Mouse (Mus musculus) spleen, embryonic (tissue): ENCODE data around the gene Cacna2d2.

Experiments used
- CTCF ChIA-PET: fragments of 350-600 bp; sonication (Branson Sonifier 250); formaldehyde crosslinking; loops from one replicate; lab custom pipeline; 2022; lab: Charles Lee

Cacna2d2 gene

GRCm38 (mm10) chr9:107494238-107494637 lies 94.8 kb downstream of the Cacna2d2 start:
- CTCF ChIA-PET: no interaction called here

GRCm38 (mm10) chr9:107496359-107496758 lies 96.9 kb downstream of the Cacna2d2 start:
- CTCF ChIA-PET: no interaction called here

- CTCF ChIA-PET: interaction anchor here (0.9 kb wide), 1 partner anchor 30 kb away, joined by 3 read pairs; no protein-coding TSS in a partner anchor
Measured at GRCm38 (mm10) chr9:107500708-107501286, 101.4 kb downstream of the Cacna2d2 start.

GRCm38 (mm10) chr9:107502131-107502846 lies 102.9 kb downstream of the Cacna2d2 start:
- CTCF ChIA-PET: no interaction called here

- CTCF ChIA-PET: no interaction called here
Measured at GRCm38 (mm10) chr9:107504662-107505537, 105.5 kb downstream of the Cacna2d2 start.

- CTCF ChIA-PET: no interaction called here
Measured at GRCm38 (mm10) chr9:107508266-107508665, 108.9 kb downstream of the Cacna2d2 start.

- CTCF ChIA-PET: no interaction called here
Measured at GRCm38 (mm10) chr9:107510384-107511100, 111.1 kb downstream of the Cacna2d2 start.

- CTCF ChIA-PET: interaction anchor here (0.7 kb wide), 1 partner anchor 1271 kb away, joined by 4 read pairs; no protein-coding TSS in a partner anchor
Measured at GRCm38 (mm10) chr9:107511436-107511835, 112.0 kb downstream of the Cacna2d2 start.

- CTCF ChIA-PET: no interaction called here
Measured at GRCm38 (mm10) chr9:107512326-107512725, 112.9 kb downstream of the Cacna2d2 start.

GRCm38 (mm10) chr9:107514303-107514955 lies 115.0 kb downstream of the Cacna2d2 start:
- CTCF ChIA-PET: no interaction called here

- CTCF ChIA-PET: interaction anchor here (0.7 kb wide), 1 partner anchor 152 kb away, joined by 5 read pairs; no protein-coding TSS in a partner anchor
Measured at GRCm38 (mm10) chr9:107520331-107520730, 120.9 kb downstream of the Cacna2d2 start.

GRCm38 (mm10) chr9:107521190-107521589 lies 121.8 kb downstream of the Cacna2d2 start:
- CTCF ChIA-PET: interaction anchor here (0.7 kb wide), 1 partner anchor 153 kb away, joined by 5 read pairs; no protein-coding TSS in a partner anchor

GRCm38 (mm10) chr9:107521711-107522399 lies 122.4 kb downstream of the Cacna2d2 start:
- CTCF ChIA-PET: no interaction called here

- CTCF ChIA-PET: no interaction called here
Measured at GRCm38 (mm10) chr9:107522400-107522711, 122.9 kb downstream of the Cacna2d2 start.

- CTCF ChIA-PET: no interaction called here
Measured at GRCm38 (mm10) chr9:107526198-107527026, 127.0 kb downstream of the Cacna2d2 start.

GRCm38 (mm10) chr9:107533791-107534407 lies 134.5 kb downstream of the Cacna2d2 start, which contains the start of gene Tmem115:
TSS of gene Tmem115 (plus strand) at chr9:107533945.
- CTCF ChIA-PET: no interaction called here

- CTCF ChIA-PET: no interaction called here
Measured at GRCm38 (mm10) chr9:107534408-107535202, 135.2 kb downstream of the Cacna2d2 start.

- CTCF ChIA-PET: no interaction called here
Measured at GRCm38 (mm10) chr9:107538231-107538630, 138.8 kb downstream of the Cacna2d2 start.
